Comparison of ENCODE assay signal across 8 mouse cellular contexts in genomic region chr4:148084261-148084714, GRCm38 (mm10). TPM values are rescaled to one million over a fixed set of nuclear protein-coding genes. Genes with fewer than 3 reads are reported as not detected.
DNase-seq lines count a peak whose midpoint lies in the region; ATAC-seq lines count a peak whose summit lies in the region.

No protein-coding gene starts in this region.

- WGBS in heart, embryonic 12.5 days, result 14% methylated on average over 8 of the region's 8 CpGs

- no peak overlapping the region for H3K4me3 ChIP-seq in heart, embryonic 12.5 days

- peaks cover 29% of the 10 kb centered on the region for H3K36me3 ChIP-seq in heart, embryonic 12.5 days

- H3K27ac ChIP-seq in heart, embryonic 12.5 days (ENCODE audit: poor library complexity, severe bottlenecking), result no peak overlapping the region

- peak; percentile 27 for DNase-seq in thymus, postnatal 14 days
- DNase-seq in thymus, postnatal 0 days (ENCODE audit: low spot score), result no peak
- peak; percentile 69 for DNase-seq in liver
- peak; percentile 89 for DNase-seq in yolk sac, embryonic 10.5 days (ENCODE audit: low spot score)
- no peak for DNase-seq in cerebellum, postnatal 25 days
- DNase-seq in layer of hippocampus, adult 9-11 months, result no peak
- no peak for DNase-seq in urinary bladder, adult 2 months (ENCODE audit: low spot score)

- H3K4me1 ChIP-seq in heart, embryonic 12.5 days (replicated peaks), result peaks cover 54% of the 10 kb centered on the region

- no peaks in the 10 kb centered on the region for H3K9me3 ChIP-seq in heart, embryonic 12.5 days (replicated peaks)

- no peaks in the 10 kb centered on the region for H3K27me3 ChIP-seq in heart, embryonic 12.5 days (replicated peaks)

- H3K4me2 ChIP-seq in heart, embryonic 12.5 days, result peak overlapping the region; percentile 19

- no peak for ATAC-seq in heart, embryonic 12.5 days (ENCODE audit: insufficient number of reproducible peaks, low FRiP score)

- 0 out of 2 replicates have a peak overlapping the region, but pooled peaks have one; percentile 44 for H3K9ac ChIP-seq in heart, embryonic 12.5 days

RNA-seq across cellular contexts. Expression of gene Agtrap, which starts 3.5 kb away (rescaled TPM):
- polyA plus RNA-seq in thymus, postnatal 0 days (2015; fragmentation: Nextera tagmentation; extraction: Ambion mirVana), result 43.3 and 45.2 TPM in 2 replicates
- polyA plus RNA-seq in heart, embryonic 12.5 days (2016; fragmentation: Nextera tagmentation; extraction: Ambion mirVana), result 18.9 and 19.8 TPM in 2 replicates
- 20.4 and 25.4 TPM in 2 replicates for polyA plus RNA-seq in urinary bladder, adult 2 months (2012; rRNA removed)

RNA-seq across cellular contexts. Expression of gene Mthfr, which starts 45.4 kb away (rescaled TPM):
- polyA plus RNA-seq in thymus, postnatal 0 days (2015; fragmentation: Nextera tagmentation; extraction: Ambion mirVana), result 8.3 and 9.0 TPM in 2 replicates
- 15.5 and 17.0 TPM in 2 replicates for polyA plus RNA-seq in heart, embryonic 12.5 days (2016; fragmentation: Nextera tagmentation; extraction: Ambion mirVana)
- 24.7 and 29.1 TPM in 2 replicates for polyA plus RNA-seq in urinary bladder, adult 2 months (2012; rRNA removed)

RNA-seq across cellular contexts. Expression of gene Clcn6, which starts 45.7 kb away (rescaled TPM):
- 4.1 and 4.2 TPM in 2 replicates for polyA plus RNA-seq in thymus, postnatal 0 days (2015; fragmentation: Nextera tagmentation; extraction: Ambion mirVana)
- 7.8 and 9.3 TPM in 2 replicates for polyA plus RNA-seq in heart, embryonic 12.5 days (2016; fragmentation: Nextera tagmentation; extraction: Ambion mirVana)
- 8.5 and 9.6 TPM in 2 replicates for polyA plus RNA-seq in urinary bladder, adult 2 months (2012; rRNA removed)

RNA-seq across cellular contexts. Expression of gene Mad2l2, which starts 45.9 kb away (rescaled TPM):
- 42.1 and 46.1 TPM in 2 replicates for polyA plus RNA-seq in thymus, postnatal 0 days (2015; fragmentation: Nextera tagmentation; extraction: Ambion mirVana)
- polyA plus RNA-seq in heart, embryonic 12.5 days (2016; fragmentation: Nextera tagmentation; extraction: Ambion mirVana), result 36.6 and 39.3 TPM in 2 replicates
- polyA plus RNA-seq in urinary bladder, adult 2 months (2012; rRNA removed), result 25.3 and 28.7 TPM in 2 replicates

RNA-seq across cellular contexts. Expression of gene Draxin, which starts 46.2 kb away (rescaled TPM):
- polyA plus RNA-seq in thymus, postnatal 0 days (2015; fragmentation: Nextera tagmentation; extraction: Ambion mirVana), result not detected in 2 replicates
- polyA plus RNA-seq in heart, embryonic 12.5 days (2016; fragmentation: Nextera tagmentation; extraction: Ambion mirVana), result 0.05 and 0.08 TPM in 2 replicates
- 0.01 and 0.04 TPM in 2 replicates for polyA plus RNA-seq in urinary bladder, adult 2 months (2012; rRNA removed)

Comparison
In these comparisons a context has a peak if more than half of its experiments do, and no peak if none do; other contexts are left out.
1. DNase-seq: peak in thymus, postnatal 14 days (single experiment), liver (single experiment) and yolk sac, embryonic 10.5 days (single experiment); none in thymus, postnatal 0 days (single experiment), cerebellum, postnatal 25 days (0 of 2), layer of hippocampus, adult 9-11 months (single experiment) and urinary bladder, adult 2 months (single experiment).